Mouse (Mus musculus) liver, embryonic 16.5 days (tissue): ENCODE data around the gene Zfp131. TPM values are rescaled to one million over a fixed set of nuclear protein-coding genes. Genes with fewer than 3 reads are reported as not detected.

Experiments used
- ATAC-seq: fragments of 200-750 bp; cut with Nextera tagmentation; 2 replicates; pipeline ENCODE4 v1.8.0; 2017; ENCODE audit warnings: low read depth, mild to moderate bottlenecking, moderate number of reproducible peaks, moderate library complexity
- H3K27ac ChIP-seq: fragments of 300-500 bp; sonication (generic); 2 replicates; pipeline ENCODE4 v1.5.1; 2014; ENCODE audit warnings: mild to moderate bottlenecking, low read length
- H3K27me3 ChIP-seq: fragments of 300-500 bp; sonication (generic); 2 replicates; pipeline ENCODE4 v1.6.1; 2014; ENCODE audit warnings: low read depth, low read length, mixed read lengths; ENCODE audit not compliant: control insufficient read depth, insufficient read depth
- H3K36me3 ChIP-seq: fragments of 300-500 bp; sonication (generic); 2 replicates; pipeline ENCODE4 v1.6.1; 2014; ENCODE audit warnings: mild to moderate bottlenecking; ENCODE audit not compliant: control insufficient read depth, insufficient read depth
- H3K4me1 ChIP-seq: fragments of 300-500 bp; sonication (generic); 2 replicates; pipeline ENCODE4 v1.6.1; 2014; ENCODE audit warnings: low read depth, low read length, mixed read lengths; ENCODE audit not compliant: control insufficient read depth
- H3K4me2 ChIP-seq: fragments of 300-500 bp; sonication (generic); 2 replicates; pipeline ENCODE4 v1.6.1; 2014; ENCODE audit warnings: low read depth, low read length, mixed read lengths
- H3K4me3 ChIP-seq: fragments of 300-500 bp; sonication (generic); 2 replicates; pipeline ENCODE4 v1.5.1; 2014; ENCODE audit warnings: low read depth, mild to moderate bottlenecking, low read length
- H3K9ac ChIP-seq: fragments of 300-500 bp; sonication (generic); 2 replicates; pipeline ENCODE4 v1.6.1; 2014; ENCODE audit warnings: low read depth, low read length
- H3K9me3 ChIP-seq: fragments of 300-500 bp; sonication (generic); replicated peaks from 2 replicates; pipeline ENCODE4 v1.6.1; 2016; ENCODE audit warnings: low read length; ENCODE audit not compliant: control insufficient read depth
- WGBS: fragments of 180-500 bp; shearing (Covaris S2); extraction: QIAGEN DNeasy Blood & Tissue Kit; methylation state at CpG from one replicate; pipeline ENCODE4 v1.1.7; 2014; ENCODE audit not compliant: insufficient replicate concordance; 5-methylcytosine and 5-hydroxymethylcytosine counted together
- polyA plus RNA-seq: library from polyadenylated mRNA; unstranded; fragments of >200 nt; fragmentation: Nextera tagmentation; extraction: Ambion mirVana; gene quantifications from 2 replicates; pipeline ENCODE4 v1.2.1, GENCODE M21; 2015

Gene Zfp131
- polyA plus RNA-seq, 1 experiment from 2014 or later = 10.0 TPM

GRCm38 (mm10) chr13:119756831-119757230, 33.9 kb downstream of the Zfp131 start:
- ATAC-seq = no peak
- peaks cover 11% of the 10 kb centered on the region for H3K27me3 ChIP-seq

GRCm38 (mm10) chr13:119755681-119756471, 34.8 kb downstream of the Zfp131 start, which contains the start of gene Nim1k:
Gene Nim1k, minus strand, starts transcription at chr13:119755882.
- H3K27ac ChIP-seq = no peak within 1 kb of the TSS

More at GRCm38 (mm10) chr13:119756831-119757230, 33.9 kb downstream of the Zfp131 start:
- 46% methylated on average over 5 of the region's 5 CpGs for WGBS
- H3K27ac ChIP-seq = no peak overlapping the region
- peaks cover 4% of the 10 kb centered on the region for H3K4me1 ChIP-seq
- H3K36me3 ChIP-seq = no peaks in the 10 kb centered on the region
- H3K9me3 ChIP-seq = no peaks in the 10 kb centered on the region
- H3K9ac ChIP-seq = no peak overlapping the region
- no peak overlapping the region for H3K4me3 ChIP-seq
- no peak overlapping the region for H3K4me2 ChIP-seq

GRCm38 (mm10) chr13:119755141-119755547, 35.5 kb downstream of the Zfp131 start:
- peak; percentile 32 for ATAC-seq
- peak overlapping the region; percentile 41 for H3K4me3 ChIP-seq
- no peak overlapping the region for H3K27ac ChIP-seq
- H3K9me3 ChIP-seq = no peaks in the 10 kb centered on the region
- WGBS = 3% methylated on average over 16 of the region's 16 CpGs
- peaks cover 4% of the 10 kb centered on the region for H3K4me1 ChIP-seq
- H3K27me3 ChIP-seq = peaks cover 11% of the 10 kb centered on the region
- H3K9ac ChIP-seq = no peak overlapping the region
- H3K36me3 ChIP-seq = no peaks in the 10 kb centered on the region
- peak overlapping the region; percentile 70 for H3K4me2 ChIP-seq

More at GRCm38 (mm10) chr13:119755681-119756471, 34.8 kb downstream of the Zfp131 start, which contains the start of gene Nim1k:
- WGBS = 4% methylated on average over 43 of the region's 43 CpGs
- Histone ChIP-seq H3K9me3 (no peaks in the 10 kb centered on the region), H3K27me3 (peaks cover 11% of the 10 kb centered on the region), H3K4me2 (peak within 1 kb of the TSS; percentile 70), H3K4me3 (peak within 1 kb of the TSS; percentile 41), H3K4me1 (peaks cover 4% of the 10 kb centered on the region), H3K36me3 (no peaks in the 10 kb centered on the region), H3K9ac (no peak within 1 kb of the TSS)
- peak; percentile 83 for ATAC-seq

GRCm38 (mm10) chr13:119754635-119755020, 36.1 kb downstream of the Zfp131 start:
- Histone ChIP-seq H3K4me1 (peaks cover 4% of the 10 kb centered on the region), H3K4me3 (no peak overlapping the region), H3K27ac (no peak overlapping the region), H3K9ac (no peak overlapping the region), H3K36me3 (no peaks in the 10 kb centered on the region), H3K27me3 (peaks cover 11% of the 10 kb centered on the region), H3K9me3 (no peaks in the 10 kb centered on the region), H3K4me2 (peak overlapping the region; percentile 70; the same call in 1 of the 2 replicates)
- ATAC-seq = no peak
- 23% methylated on average over 3 of the region's 3 CpGs for WGBS

GRCm38 (mm10) chr13:119753859-119754634, 36.6 kb downstream of the Zfp131 start:
- no peak overlapping the region for H3K27ac ChIP-seq
- no peak overlapping the region for H3K9ac ChIP-seq
- no peaks in the 10 kb centered on the region for H3K9me3 ChIP-seq
- no peaks in the 10 kb centered on the region for H3K36me3 ChIP-seq
- H3K4me1 ChIP-seq = peaks cover 4% of the 10 kb centered on the region
- 62% methylated on average over 9 of the region's 9 CpGs for WGBS
- peaks cover 11% of the 10 kb centered on the region for H3K27me3 ChIP-seq
- no peak overlapping the region for H3K4me2 ChIP-seq
- no peak overlapping the region for H3K4me3 ChIP-seq
- ATAC-seq = no peak

- Histone ChIP-seq H3K36me3 (no peaks in the 10 kb centered on the region), H3K9me3 (no peaks in the 10 kb centered on the region), H3K27me3 (no peaks in the 10 kb centered on the region), H3K4me1 (no peaks in the 10 kb centered on the region), H3K4me3 (no peak overlapping the region), H3K27ac (no peak overlapping the region), H3K9ac (no peak overlapping the region), H3K4me2 (no peak overlapping the region)
- ATAC-seq = no peak
- 63% methylated on average over 4 of the region's 4 CpGs for WGBS
Observed at GRCm38 (mm10) chr13:119746930-119747329, 43.8 kb downstream of the Zfp131 start.

GRCm38 (mm10) chr13:119743470-119743869, 47.2 kb downstream of the Zfp131 start:
- 37% methylated on average over 3 of the region's 3 CpGs for WGBS
- Histone ChIP-seq H3K4me2 (no peak overlapping the region), H3K9ac (no peak overlapping the region), H3K4me3 (no peak overlapping the region), H3K27ac (no peak overlapping the region), H3K4me1 (no peaks in the 10 kb centered on the region), H3K36me3 (no peaks in the 10 kb centered on the region), H3K9me3 (no peaks in the 10 kb centered on the region), H3K27me3 (no peaks in the 10 kb centered on the region)
- no peak for ATAC-seq

GRCm38 (mm10) chr13:119742711-119743415, 47.8 kb downstream of the Zfp131 start:
- H3K4me1 ChIP-seq = no peaks in the 10 kb centered on the region
- 40% methylated on average over 6 of the region's 6 CpGs for WGBS
- no peak for ATAC-seq

More at GRCm38 (mm10) chr13:119742711-119743415, 47.8 kb downstream of the Zfp131 start:
- Histone ChIP-seq H3K4me3 (no peak overlapping the region), H3K36me3 (no peaks in the 10 kb centered on the region), H3K27ac (no peak overlapping the region), H3K27me3 (no peaks in the 10 kb centered on the region), H3K9me3 (no peaks in the 10 kb centered on the region), H3K9ac (no peak overlapping the region), H3K4me2 (no peak overlapping the region)
